Mouse (Mus musculus): ENCODE data around the gene Tmem206. TPM values are rescaled to one million over a fixed set of nuclear protein-coding genes. Genes with fewer than 3 reads are reported as not detected.
A peak's percentile ranks its signal among the peaks of the same experiment; 100 is the strongest.

Tmem206 gene
- polyA plus RNA-seq, 1 experiment, result 20.2 TPM

DNA sequence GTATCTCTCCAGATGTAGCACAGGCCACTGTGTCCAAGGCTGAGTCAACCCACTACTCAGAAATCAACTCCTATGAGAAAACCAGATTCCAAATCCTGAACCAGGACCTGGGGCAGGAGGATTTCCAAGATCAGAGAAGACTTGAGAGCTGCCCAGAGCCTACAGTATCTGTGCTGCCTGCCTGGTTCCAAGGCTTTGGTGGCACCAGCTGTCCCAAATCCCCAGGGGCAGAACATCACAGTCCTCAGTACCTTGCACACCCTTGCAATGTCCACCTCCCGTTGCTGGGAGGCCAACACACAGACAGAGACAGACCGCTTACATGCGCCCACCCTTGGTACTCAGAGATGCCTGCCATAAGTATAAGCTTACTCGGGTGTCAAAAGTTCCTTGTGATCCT lies 27.4 kb upstream of the Tmem206 start:
- no peaks in the 10 kb centered on the region for H3K36me3 ChIP-seq (ENCODE audit: control insufficient read depth, insufficient read depth, low read length)
- H3K27ac ChIP-seq (ENCODE audit: control insufficient read depth, insufficient read depth, low read depth, low read length), result no peak overlapping the region
- no peaks in the 10 kb centered on the region for H3K4me1 ChIP-seq (ENCODE audit: control insufficient read depth, insufficient read depth, low read length)
- H3K4me3 ChIP-seq (ENCODE audit: control insufficient read depth, low read depth, low read length), result no peak overlapping the region
- TF ChIP-seq POLR2A (IDR thresholded peaks at IDR 0.05; ENCODE audit: control insufficient read depth, low read depth, low read length) (no peak), CTCF (IDR thresholded peaks at IDR 0.05; ENCODE audit: control insufficient read depth, insufficient read depth, insufficient replicate concordance, low read depth, low read length) (no peak)
- no peaks in the 10 kb centered on the region for H3K27me3 ChIP-seq (ENCODE audit: control insufficient read depth, insufficient read depth, low read length)

- Histone ChIP-seq H3K4me1 (ENCODE audit: control insufficient read depth, insufficient read depth, low read length) (no peaks in the 10 kb centered on the region), H3K27me3 (ENCODE audit: control insufficient read depth, insufficient read depth, low read length) (no peaks in the 10 kb centered on the region), H3K36me3 (ENCODE audit: control insufficient read depth, insufficient read depth, low read length) (no peaks in the 10 kb centered on the region), H3K27ac (ENCODE audit: control insufficient read depth, insufficient read depth, low read depth, low read length) (no peak overlapping the region), H3K4me3 (ENCODE audit: control insufficient read depth, low read depth, low read length) (no peak overlapping the region)
- TF ChIP-seq POLR2A (IDR thresholded peaks at IDR 0.05; ENCODE audit: control insufficient read depth, low read depth, low read length) (no peak), CTCF (IDR thresholded peaks at IDR 0.05; ENCODE audit: control insufficient read depth, insufficient read depth, insufficient replicate concordance, low read depth, low read length) (peak; percentile 52; the same call in 1 of the 2 replicates)
These were observed 26.3 kb upstream of the Tmem206 start for GRCm38 (mm10) chr1:191299215-191299942.

GRCm38 (mm10) chr1:191301903-191302302 lies 23.8 kb upstream of the Tmem206 start:
- Histone ChIP-seq H3K4me1 (ENCODE audit: control insufficient read depth, insufficient read depth, low read length) (no peaks in the 10 kb centered on the region), H3K36me3 (ENCODE audit: control insufficient read depth, insufficient read depth, low read length) (no peaks in the 10 kb centered on the region), H3K4me3 (ENCODE audit: control insufficient read depth, low read depth, low read length) (no peak overlapping the region), H3K27me3 (ENCODE audit: control insufficient read depth, insufficient read depth, low read length) (no peaks in the 10 kb centered on the region), H3K27ac (ENCODE audit: control insufficient read depth, insufficient read depth, low read depth, low read length) (no peak overlapping the region)
- TF ChIP-seq POLR2A (IDR thresholded peaks at IDR 0.05; ENCODE audit: control insufficient read depth, low read depth, low read length), result no peak

GRCm38 (mm10) chr1:191303736-191304135 lies 22.0 kb upstream of the Tmem206 start:
- H3K36me3 ChIP-seq (ENCODE audit: control insufficient read depth, insufficient read depth, low read length), result no peaks in the 10 kb centered on the region
- no peak for TF ChIP-seq CTCF (IDR thresholded peaks at IDR 0.05; ENCODE audit: control insufficient read depth, insufficient read depth, insufficient replicate concordance, low read depth, low read length)
- TF ChIP-seq POLR2A (IDR thresholded peaks at IDR 0.05; ENCODE audit: control insufficient read depth, low read depth, low read length), result no peak
- H3K27ac ChIP-seq (ENCODE audit: control insufficient read depth, insufficient read depth, low read depth, low read length), result no peak overlapping the region
- no peaks in the 10 kb centered on the region for H3K27me3 ChIP-seq (ENCODE audit: control insufficient read depth, insufficient read depth, low read length)
- no peak overlapping the region for H3K4me3 ChIP-seq (ENCODE audit: control insufficient read depth, low read depth, low read length)
- H3K4me1 ChIP-seq (ENCODE audit: control insufficient read depth, insufficient read depth, low read length), result no peaks in the 10 kb centered on the region

- no peak overlapping the region for H3K4me3 ChIP-seq (ENCODE audit: control insufficient read depth, low read depth, low read length)
- H3K36me3 ChIP-seq (ENCODE audit: control insufficient read depth, insufficient read depth, low read length), result no peaks in the 10 kb centered on the region
- H3K4me1 ChIP-seq (ENCODE audit: control insufficient read depth, insufficient read depth, low read length), result no peaks in the 10 kb centered on the region
- TF ChIP-seq CTCF (IDR thresholded peaks at IDR 0.05; ENCODE audit: control insufficient read depth, insufficient read depth, insufficient replicate concordance, low read depth, low read length) (no peak), POLR2A (IDR thresholded peaks at IDR 0.05; ENCODE audit: control insufficient read depth, low read depth, low read length) (no peak)
- no peak overlapping the region for H3K27ac ChIP-seq (ENCODE audit: control insufficient read depth, insufficient read depth, low read depth, low read length)
- no peaks in the 10 kb centered on the region for H3K27me3 ChIP-seq (ENCODE audit: control insufficient read depth, insufficient read depth, low read length)
These were observed 21.5 kb upstream of the Tmem206 start for GRCm38 (mm10) chr1:191304216-191304615.

GRCm38 (mm10) chr1:191305610-191306009 lies 20.1 kb upstream of the Tmem206 start:
- no peak overlapping the region for H3K27ac ChIP-seq (ENCODE audit: control insufficient read depth, insufficient read depth, low read depth, low read length)
- TF ChIP-seq CTCF (IDR thresholded peaks at IDR 0.05; ENCODE audit: control insufficient read depth, insufficient read depth, insufficient replicate concordance, low read depth, low read length), result no peak
- no peaks in the 10 kb centered on the region for H3K36me3 ChIP-seq (ENCODE audit: control insufficient read depth, insufficient read depth, low read length)
- no peaks in the 10 kb centered on the region for H3K4me1 ChIP-seq (ENCODE audit: control insufficient read depth, insufficient read depth, low read length)
- H3K27me3 ChIP-seq (ENCODE audit: control insufficient read depth, insufficient read depth, low read length), result no peaks in the 10 kb centered on the region
- H3K4me3 ChIP-seq (ENCODE audit: control insufficient read depth, low read depth, low read length), result no peak overlapping the region

DNA sequence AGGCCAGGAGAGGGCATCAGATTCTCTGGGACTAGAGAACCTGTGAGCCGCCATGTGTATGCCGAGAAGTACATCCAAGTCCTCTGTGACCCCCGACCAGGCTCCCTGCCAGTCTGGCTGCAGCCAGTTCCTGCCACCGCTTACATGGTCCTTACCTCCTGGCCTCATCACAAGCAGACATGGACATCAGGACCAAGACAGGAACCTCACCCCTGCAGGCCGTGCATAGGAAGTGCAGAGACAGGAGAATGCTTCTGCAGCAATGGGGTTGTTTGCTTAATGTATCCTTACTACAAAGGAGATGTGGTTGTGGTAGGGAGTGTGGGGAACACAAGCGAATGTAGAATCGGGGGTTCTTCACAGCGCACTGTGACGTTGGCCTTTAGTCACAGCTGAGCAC lies 19.4 kb upstream of the Tmem206 start:
- Histone ChIP-seq H3K4me1 (ENCODE audit: control insufficient read depth, insufficient read depth, low read length) (no peaks in the 10 kb centered on the region), H3K4me3 (ENCODE audit: control insufficient read depth, low read depth, low read length) (no peak overlapping the region), H3K36me3 (ENCODE audit: control insufficient read depth, insufficient read depth, low read length) (no peaks in the 10 kb centered on the region), H3K27ac (ENCODE audit: control insufficient read depth, insufficient read depth, low read depth, low read length) (no peak overlapping the region), H3K27me3 (ENCODE audit: control insufficient read depth, insufficient read depth, low read length) (no peaks in the 10 kb centered on the region)
- TF ChIP-seq CTCF (IDR thresholded peaks at IDR 0.05; ENCODE audit: control insufficient read depth, insufficient read depth, insufficient replicate concordance, low read depth, low read length), result no peak
- no peak for TF ChIP-seq POLR2A (IDR thresholded peaks at IDR 0.05; ENCODE audit: control insufficient read depth, low read depth, low read length)
